Mouse (Mus musculus): ENCODE measurements around the gene Gbp4. TPM values are rescaled to one million over a fixed set of nuclear protein-coding genes. Genes with fewer than 3 reads are reported as not detected.
"Not testable (repeated sequence)": the region's sequence is repeated elsewhere in the genome, so short reads cannot be mapped to it uniquely, and the experiment has no call there.

Gbp4 gene
- total and polyA plus RNA-seq, 2 experiments from 2014 or later: 0.82 to 2.3 TPM

- Histone ChIP-seq H3K9ac (no peak overlapping the region), H3K9me3 (ENCODE audit: low read length) (0 out of 2 replicates have a peak, but pooled peaks cover 5% of the 10 kb centered on the region), H3K36me3 (ENCODE audit: insufficient read depth) (no peaks in the 10 kb centered on the region), H3K4me2 (ENCODE audit: low read depth) (no peak overlapping the region), H3K27me3 (ENCODE audit: insufficient read depth, low read length) (no peaks in the 10 kb centered on the region), H3K4me3 (ENCODE audit: low read depth, low read length) (no peak overlapping the region), H3K27ac (ENCODE audit: low read depth, low read length) (no peak overlapping the region), H3K4me1 (ENCODE audit: insufficient read depth) (no peaks in the 10 kb centered on the region)
- no peak for DNase-seq
- no peak for TF ChIP-seq CTCF (IDR thresholded peaks at IDR 0.05; ENCODE audit: low read depth)
- no peak for ATAC-seq
Measured at GRCm38 (mm10) chr5:105081900-105082299, 57.5 kb downstream of the Gbp4 start.

DNA sequence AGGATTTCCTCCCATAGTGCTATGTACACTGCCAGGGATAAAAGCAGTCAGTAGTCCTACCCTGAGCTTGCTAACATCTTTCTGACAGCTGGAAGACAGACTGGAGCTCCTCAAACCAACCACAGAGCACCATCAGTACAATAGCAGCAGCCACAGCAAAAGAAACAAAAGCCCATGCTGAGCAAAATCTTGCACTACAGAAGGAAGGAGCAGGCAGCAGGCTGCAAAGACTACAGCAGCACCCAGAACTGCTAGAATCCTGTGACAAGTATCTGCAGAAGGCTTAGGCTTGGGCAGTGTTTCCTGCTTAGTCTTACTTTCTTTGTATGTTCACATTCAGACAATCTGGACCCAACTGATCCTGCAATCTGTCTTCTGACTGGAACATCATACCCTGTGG, 71.0 kb downstream of the Gbp4 start:
- H3K4me2 ChIP-seq (ENCODE audit: low read depth); ATAC-seq; H3K9ac ChIP-seq; H3K27ac ChIP-seq (ENCODE audit: low read depth, low read length); H3K9me3 ChIP-seq (ENCODE audit: low read length); H3K4me3 ChIP-seq (ENCODE audit: low read depth, low read length); H3K27me3 ChIP-seq (ENCODE audit: insufficient read depth, low read length); DNase-seq; H3K4me1 ChIP-seq (ENCODE audit: insufficient read depth); H3K36me3 ChIP-seq (ENCODE audit: insufficient read depth): not testable (repeated sequence)

Other genes starting within 250 kb of the Gbp4 start
- gene Abcg3, start 156.9 kb downstream of the Gbp4 start, total RNA-seq (2014; rRNA removed): 0.31 and 0.43 TPM in 2 replicates
- 0.19 and 0.30 TPM in 2 replicates for gene Abcg3, start 156.9 kb downstream of the Gbp4 start, polyA plus RNA-seq (2015; fragmentation: Nextera tagmentation; extraction: Ambion mirVana)
- gene Gbp9, start within 50 bp of the Gbp4 start, total RNA-seq (2014; rRNA removed): 1.9 and 2.6 TPM in 2 replicates
- gene Gbp9, start within 50 bp of the Gbp4 start, polyA plus RNA-seq (2015; fragmentation: Nextera tagmentation; extraction: Ambion mirVana): 1.1 TPM in 2 replicates
- gene Gbp8, start within 50 bp of the Gbp4 start, total RNA-seq (2014; rRNA removed): 0.08 TPM in 1 of 2 replicates, not detected in the other
- gene Gbp8, start within 50 bp of the Gbp4 start, polyA plus RNA-seq (2015; fragmentation: Nextera tagmentation; extraction: Ambion mirVana): 0.22 and 0.23 TPM in 2 replicates
- 0.57 and 0.69 TPM in 2 replicates for gene Gbp10, start 99.9 kb upstream of the Gbp4 start, total RNA-seq (2014; rRNA removed)
- 0.56 and 0.78 TPM in 2 replicates for gene Gbp10, start 99.9 kb upstream of the Gbp4 start, polyA plus RNA-seq (2015; fragmentation: Nextera tagmentation; extraction: Ambion mirVana)
- gene Gm43302, start 154.1 kb upstream of the Gbp4 start, total RNA-seq (2014; rRNA removed): not detected in 2 replicates
- 0.33 TPM in 1 of 2 replicates, not detected in the other for gene Gm43302, start 154.1 kb upstream of the Gbp4 start, polyA plus RNA-seq (2015; fragmentation: Nextera tagmentation; extraction: Ambion mirVana)
- gene Gbp6, start 154.1 kb upstream of the Gbp4 start, total RNA-seq (2014; rRNA removed): 2.0 and 3.2 TPM in 2 replicates
- gene Gbp6, start 154.1 kb upstream of the Gbp4 start, polyA plus RNA-seq (2015; fragmentation: Nextera tagmentation; extraction: Ambion mirVana): 1.1 and 1.8 TPM in 2 replicates